Mouse (Mus musculus) spleen, adult 12 weeks (tissue): Measurements from ENCODE around the gene Cdkn1c.

Experiments used
- DNase-seq: peaks from one replicate; pipeline ENCODE4 v3.0.0; 2022; ENCODE audit warnings: low spot score

Gene Cdkn1c

GRCm38 (mm10) chr7:143473347-143474101 is 12.7 kb upstream of the Cdkn1c start, which contains the start of gene Slc22a18:
Gene Slc22a18, plus strand, starts transcription at chr7:143473736.
- no peak for DNase-seq

GRCm38 (mm10) chr7:143469946-143470345 is 9.1 kb upstream of the Cdkn1c start:
- DNase-seq = no peak

- DNase-seq = no peak
Observed at GRCm38 (mm10) chr7:143467714-143468113, 6.9 kb upstream of the Cdkn1c start.

GRCm38 (mm10) chr7:143466099-143466677 is 5.3 kb upstream of the Cdkn1c start:
- DNase-seq = peak; percentile 47

GRCm38 (mm10) chr7:143464811-143465560 is 4.1 kb upstream of the Cdkn1c start:
- no peak for DNase-seq

GRCm38 (mm10) chr7:143463865-143464415 is 3.1 kb upstream of the Cdkn1c start:
- peak; percentile 45 for DNase-seq

- DNase-seq = no peak
Observed at GRCm38 (mm10) chr7:143462516-143462915, 1.7 kb upstream of the Cdkn1c start.

- DNase-seq = no peak
Observed at GRCm38 (mm10) chr7:143461920-143462319, 1.1 kb upstream of the Cdkn1c start.

- DNase-seq = no peak
Observed at GRCm38 (mm10) chr7:143461294-143461870, 532 bp upstream of the Cdkn1c start.

- no peak for DNase-seq
Observed at GRCm38 (mm10) chr7:143460217-143460834, 524 bp downstream of the Cdkn1c start.

- DNase-seq = no peak
Observed at GRCm38 (mm10) chr7:143459332-143460211, 1.3 kb downstream of the Cdkn1c start.

GRCm38 (mm10) chr7:143458963-143459331 is 1.9 kb downstream of the Cdkn1c start:
- no peak for DNase-seq

GRCm38 (mm10) chr7:143447130-143447529 is 13.7 kb downstream of the Cdkn1c start:
- DNase-seq = no peak

GRCm38 (mm10) chr7:143445651-143446460 is 15.0 kb downstream of the Cdkn1c start:
- no peak for DNase-seq

GRCm38 (mm10) chr7:143444955-143445648 is 15.7 kb downstream of the Cdkn1c start:
- DNase-seq = no peak

GRCm38 (mm10) chr7:143444580-143444954 is 16.3 kb downstream of the Cdkn1c start:
- no peak for DNase-seq

GRCm38 (mm10) chr7:143438965-143439364 is 21.9 kb downstream of the Cdkn1c start:
- DNase-seq = no peak

GRCm38 (mm10) chr7:143437894-143438581 is 22.8 kb downstream of the Cdkn1c start:
- no peak for DNase-seq
